Mouse (Mus musculus): Measurements from ENCODE around the gene Szrd1. TPM values are rescaled to one million over a fixed set of nuclear protein-coding genes. Genes with fewer than 3 reads are reported as not detected.
"Not testable (repeated sequence)": the region's sequence is repeated elsewhere in the genome, so short reads cannot be mapped to it uniquely, and the experiment has no call there.

Szrd1 gene
- polyA plus RNA-seq, 1 experiment, result 10.7 TPM

DNA sequence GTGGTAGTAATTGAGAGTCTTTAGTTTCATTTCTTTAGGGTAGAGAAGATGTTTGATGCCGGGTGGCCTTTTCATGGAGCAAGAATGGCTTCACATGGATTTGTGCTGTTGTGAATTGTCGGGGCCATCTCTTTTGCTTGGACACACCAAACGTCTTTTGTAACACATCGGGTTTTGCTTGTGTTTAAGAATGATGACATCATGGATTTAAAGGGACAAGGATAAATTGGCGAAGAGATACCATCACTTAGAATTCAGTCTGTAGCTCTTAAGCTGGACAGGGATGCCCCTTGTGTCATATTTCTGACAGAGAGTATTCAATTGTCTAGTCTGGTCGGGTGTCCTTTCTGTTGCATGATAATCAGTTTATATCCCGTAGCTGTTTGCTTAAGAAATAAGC is 9.5 kb upstream of the Szrd1 start:
- Histone ChIP-seq H3K4me1 (ENCODE audit: control insufficient read depth) (peaks cover 48% of the 10 kb centered on the region), H3K4me3 (replicated peaks) (peak overlapping the region; percentile 100)
- TF ChIP-seq TAL1 (IDR thresholded peaks at IDR 0.05; ENCODE audit: low read length), result no peak
- no peak for TF ChIP-seq GATA1 (IDR thresholded peaks at IDR 0.05; ENCODE audit: low read length)

GRCm38 (mm10) chr4:141148009-141148801 is 8.6 kb upstream of the Szrd1 start:
- no peak for TF ChIP-seq TAL1 (IDR thresholded peaks at IDR 0.05; ENCODE audit: low read length)
- TF ChIP-seq GATA1 (IDR thresholded peaks at IDR 0.05; ENCODE audit: low read length), result no peak
- peaks cover 4% of the 10 kb centered on the region for H3K27me3 ChIP-seq (ENCODE audit: control insufficient read depth)
- H3K36me3 ChIP-seq (ENCODE audit: control insufficient read depth), result peaks cover 38% of the 10 kb centered on the region
- H3K9me3 ChIP-seq (ENCODE audit: control insufficient read depth, low read length), result no peaks in the 10 kb centered on the region
- H3K4me3 ChIP-seq (replicated peaks), result peak overlapping the region; percentile 100
- peaks cover 41% of the 10 kb centered on the region for H3K4me1 ChIP-seq (ENCODE audit: control insufficient read depth)

More for the DNA sequence above, 9.5 kb upstream of the Szrd1 start:
- peaks cover 44% of the 10 kb centered on the region for H3K36me3 ChIP-seq (ENCODE audit: control insufficient read depth)
- H3K27me3 ChIP-seq (ENCODE audit: control insufficient read depth), result no peaks in the 10 kb centered on the region
- no peaks in the 10 kb centered on the region for H3K9me3 ChIP-seq (ENCODE audit: control insufficient read depth, low read length)

- Histone ChIP-seq H3K4me3 (replicated peaks) (peak within 1 kb of the TSS; percentile 100), H3K9me3 (ENCODE audit: control insufficient read depth, low read length) (no peaks in the 10 kb centered on the region), H3K27me3 (ENCODE audit: control insufficient read depth) (peaks cover 4% of the 10 kb centered on the region), H3K36me3 (ENCODE audit: control insufficient read depth) (peaks cover 32% of the 10 kb centered on the region), H3K4me1 (ENCODE audit: control insufficient read depth) (peaks cover 40% of the 10 kb centered on the region)
- TF ChIP-seq GATA1 (IDR thresholded peaks at IDR 0.05; ENCODE audit: low read length) (peak; percentile 79), TAL1 (IDR thresholded peaks at IDR 0.05; ENCODE audit: low read length) (no peak)
Observed at GRCm38 (mm10) chr4:141147112-141148008, 7.8 kb upstream of the Szrd1 start, which contains the start of gene Fbxo42. Fbxo42 (plus strand) TSS chr4:141147913.

DNA sequence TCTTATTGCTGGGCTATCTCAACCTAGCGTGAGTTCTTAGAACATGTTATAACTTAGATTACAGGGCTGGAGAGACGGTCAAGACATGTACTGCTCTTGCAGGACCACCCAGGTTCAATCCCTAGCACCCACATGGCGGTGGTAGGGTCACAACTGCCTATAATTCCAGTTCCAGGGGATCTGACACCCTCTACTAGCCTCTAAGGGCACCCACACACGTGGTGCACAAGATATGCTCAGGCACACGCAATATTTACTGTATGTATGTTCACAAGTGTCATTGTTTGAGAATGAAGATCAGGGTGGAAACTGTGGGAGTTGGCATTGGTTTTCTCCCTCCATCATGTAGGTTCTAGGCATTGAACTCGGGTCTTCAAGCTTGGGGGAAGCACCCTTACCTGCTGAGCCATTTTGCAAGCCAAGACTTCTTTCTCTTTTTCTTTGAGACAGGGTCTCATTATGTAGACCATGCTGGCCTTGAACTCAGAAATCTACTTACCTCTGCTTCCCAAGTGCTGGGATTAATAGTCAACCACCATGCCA is 7.0 kb upstream of the Szrd1 start:
- H3K36me3 ChIP-seq (ENCODE audit: control insufficient read depth), result peaks cover 24% of the 10 kb centered on the region
- H3K27me3 ChIP-seq (ENCODE audit: control insufficient read depth), result peaks cover 4% of the 10 kb centered on the region
- peak overlapping the region; percentile 100 for H3K4me3 ChIP-seq (replicated peaks)
- no peak for TF ChIP-seq GATA1 (IDR thresholded peaks at IDR 0.05; ENCODE audit: low read length)
- TF ChIP-seq TAL1 (IDR thresholded peaks at IDR 0.05; ENCODE audit: low read length), result no peak
- no peaks in the 10 kb centered on the region for H3K9me3 ChIP-seq (ENCODE audit: control insufficient read depth, low read length)
- H3K4me1 ChIP-seq (ENCODE audit: control insufficient read depth), result peaks cover 40% of the 10 kb centered on the region

DNA sequence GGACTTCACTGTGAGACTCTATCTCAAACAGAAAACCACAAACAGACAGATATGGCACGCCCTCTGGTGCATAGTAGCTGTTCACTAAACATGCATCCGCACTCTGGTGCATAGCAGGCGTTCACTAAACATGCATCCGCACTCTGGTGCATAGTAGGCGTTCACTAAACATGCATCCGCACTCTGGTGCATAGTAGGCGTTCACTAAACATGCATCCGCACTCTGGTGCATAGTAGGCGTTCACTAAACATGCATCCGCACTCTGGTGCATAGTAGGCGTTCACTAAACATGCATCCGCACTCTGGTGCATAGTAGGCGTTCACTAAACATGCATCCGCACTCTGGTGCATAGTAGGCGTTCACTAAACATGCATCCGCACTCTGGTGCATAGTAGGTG is 5.5 kb upstream of the Szrd1 start:
- H3K9me3 ChIP-seq (ENCODE audit: control insufficient read depth, low read length); H3K27me3 ChIP-seq (ENCODE audit: control insufficient read depth); H3K4me3 ChIP-seq (replicated peaks): not testable (repeated sequence)
- Histone ChIP-seq H3K36me3 (ENCODE audit: control insufficient read depth) (peaks cover 11% of the 10 kb centered on the region), H3K4me1 (ENCODE audit: control insufficient read depth) (peaks cover 37% of the 10 kb centered on the region)

GRCm38 (mm10) chr4:141142285-141142811 is 2.8 kb upstream of the Szrd1 start:
- peaks cover 40% of the 10 kb centered on the region for H3K4me1 ChIP-seq (ENCODE audit: control insufficient read depth)
- H3K27me3 ChIP-seq (ENCODE audit: control insufficient read depth), result peaks cover 4% of the 10 kb centered on the region
- peaks cover 2% of the 10 kb centered on the region for H3K36me3 ChIP-seq (ENCODE audit: control insufficient read depth)
- TF ChIP-seq GATA1 (IDR thresholded peaks at IDR 0.05; ENCODE audit: low read length), result no peak
- TF ChIP-seq TAL1 (IDR thresholded peaks at IDR 0.05; ENCODE audit: low read length), result no peak
- no peak overlapping the region for H3K4me3 ChIP-seq (replicated peaks)
- no peaks in the 10 kb centered on the region for H3K9me3 ChIP-seq (ENCODE audit: control insufficient read depth, low read length)

GRCm38 (mm10) chr4:141140967-141141366 is 1.4 kb upstream of the Szrd1 start:
- H3K36me3 ChIP-seq (ENCODE audit: control insufficient read depth), result peaks cover 12% of the 10 kb centered on the region
- H3K9me3 ChIP-seq (ENCODE audit: control insufficient read depth, low read length), result no peaks in the 10 kb centered on the region
- TF ChIP-seq GATA1 (IDR thresholded peaks at IDR 0.05; ENCODE audit: low read length) (no peak), TAL1 (IDR thresholded peaks at IDR 0.05; ENCODE audit: low read length) (no peak)
- H3K4me1 ChIP-seq (ENCODE audit: control insufficient read depth), result peaks cover 42% of the 10 kb centered on the region
- H3K4me3 ChIP-seq (replicated peaks), result no peak overlapping the region
- H3K27me3 ChIP-seq (ENCODE audit: control insufficient read depth), result peaks cover 4% of the 10 kb centered on the region

GRCm38 (mm10) chr4:141140354-141140753 is 779 bp upstream of the Szrd1 start:
- peaks cover 45% of the 10 kb centered on the region for H3K4me1 ChIP-seq (ENCODE audit: control insufficient read depth)
- peaks cover 15% of the 10 kb centered on the region for H3K36me3 ChIP-seq (ENCODE audit: control insufficient read depth)
- not testable (repeated sequence) for H3K27me3 ChIP-seq (ENCODE audit: control insufficient read depth); H3K9me3 ChIP-seq (ENCODE audit: control insufficient read depth, low read length)
- peak overlapping the region; percentile 44 for H3K4me3 ChIP-seq (replicated peaks)
